ENCODE assay signal across 8 mouse cellular contexts in genomic region chr4:109977148-109978067, GRCm38 (mm10). TPM values are rescaled to one million over a fixed set of nuclear protein-coding genes. Genes with fewer than 3 reads are reported as not detected.
DNase-seq lines count a peak whose midpoint lies in the region; ATAC-seq and TF ChIP-seq lines count a peak whose summit lies in the region.

Gene Dmrta2 (plus strand): TSS chr4:109978053.

- DNase-seq in heart, adult 9 months (ENCODE audit: low spot score in 2 of 2): no peak
- no peak for DNase-seq in G1E (ENCODE audit: low spot score)
- peak; percentile 71 to 83 for DNase-seq in layer of hippocampus, postnatal 14 days (ENCODE audit: low spot score in 2 of 2)
- no peak for DNase-seq in urinary bladder, adult 18-20 months (ENCODE audit: low spot score in 2 of 2)
- no peak for DNase-seq in cerebellum, adult 9-10 months

- H3K27ac ChIP-seq in heart, embryonic 11.5 days (ENCODE audit: low read depth, low read length): no peak within 1 kb of the TSS
- H3K27ac ChIP-seq in forebrain, embryonic 13.5 days: peak within 1 kb of the TSS; percentile 92
- H3K27ac ChIP-seq in neural tube, embryonic 13.5 days (replicated peaks): no peak within 1 kb of the TSS

- H3K4me1 ChIP-seq in heart, embryonic 11.5 days (ENCODE audit: control insufficient read depth, insufficient read depth, low read length): peaks cover 32% of the 10 kb centered on the region
- no peaks in the 10 kb centered on the region; the same call in 1 of the 2 replicates for H3K4me1 ChIP-seq in G1E (ENCODE audit: insufficient read depth, low read depth, low read length)
- peaks cover 49% of the 10 kb centered on the region for H3K4me1 ChIP-seq in forebrain, embryonic 13.5 days
- peaks cover 41% of the 10 kb centered on the region for H3K4me1 ChIP-seq in neural tube, embryonic 13.5 days (replicated peaks)

- H3K36me3 ChIP-seq in heart, embryonic 11.5 days (ENCODE audit: control insufficient read depth, insufficient read depth, low read length): no peaks in the 10 kb centered on the region
- H3K36me3 ChIP-seq in G1E (replicated peaks): peaks cover 5% of the 10 kb centered on the region
- peaks cover 16% of the 10 kb centered on the region for H3K36me3 ChIP-seq in forebrain, embryonic 13.5 days (ENCODE audit: poor library complexity, severe bottlenecking)
- no peaks in the 10 kb centered on the region for H3K36me3 ChIP-seq in neural tube, embryonic 13.5 days

- TF ChIP-seq CTCF in G1E (IDR thresholded peaks at IDR 0.05; ENCODE audit: low read depth, low read length): no peak

- H3K9me3 ChIP-seq in heart, embryonic 11.5 days (replicated peaks; ENCODE audit: control insufficient read depth, low read length): no peaks in the 10 kb centered on the region
- peaks cover 74% of the 10 kb centered on the region for H3K9me3 ChIP-seq in G1E (replicated peaks)
- H3K9me3 ChIP-seq in forebrain, embryonic 13.5 days (replicated peaks): no peaks in the 10 kb centered on the region
- peaks cover 5% of the 10 kb centered on the region; the same call in 1 of the 2 replicates for H3K9me3 ChIP-seq in neural tube, embryonic 13.5 days

- H3K27me3 ChIP-seq in heart, embryonic 11.5 days (ENCODE audit: control insufficient read depth, insufficient read depth, low read length): peaks cover 98% of the 10 kb centered on the region
- H3K27me3 ChIP-seq in G1E (ENCODE audit: insufficient read depth, low read length): no peaks in the 10 kb centered on the region; the same call in 1 of the 2 replicates
- peaks cover 96% of the 10 kb centered on the region for H3K27me3 ChIP-seq in forebrain, embryonic 13.5 days
- H3K27me3 ChIP-seq in neural tube, embryonic 13.5 days: peaks cover 99% of the 10 kb centered on the region

- peak within 1 kb of the TSS; percentile 51 for H3K4me3 ChIP-seq in heart, embryonic 11.5 days (ENCODE audit: low read depth, low read length)
- H3K4me3 ChIP-seq in G1E (ENCODE audit: low read depth, low read length): peak within 1 kb of the TSS; percentile 16; the same call in 1 of the 2 replicates
- H3K4me3 ChIP-seq in forebrain, embryonic 13.5 days: peak within 1 kb of the TSS; percentile 70
- H3K4me3 ChIP-seq in neural tube, embryonic 13.5 days: peak within 1 kb of the TSS; percentile 31

- H3K4me2 ChIP-seq in heart, embryonic 11.5 days: peak within 1 kb of the TSS; percentile 83
- H3K4me2 ChIP-seq in forebrain, embryonic 13.5 days: peak within 1 kb of the TSS; percentile 79
- peak within 1 kb of the TSS; percentile 55 for H3K4me2 ChIP-seq in neural tube, embryonic 13.5 days

- under 1% methylated on average over 63 of the region's 64 CpGs for WGBS in heart, embryonic 11.5 days (ENCODE audit: insufficient replicate concordance)
- WGBS in forebrain, embryonic 13.5 days: under 1% methylated on average over 64 of the region's 64 CpGs
- WGBS in neural tube, embryonic 13.5 days: under 1% methylated on average over 64 of the region's 64 CpGs

- peak; percentile 39; the same call in 1 of the 2 replicates for ATAC-seq in heart, embryonic 11.5 days (replicated peaks; ENCODE audit: insufficient number of reproducible peaks, low FRiP score, low TSS enrichment)
- no peak for ATAC-seq in G1E (ENCODE audit: extremely low read depth, insufficient number of reproducible peaks, low FRiP score, poor library complexity, severe bottlenecking)
- peak; percentile 93 for ATAC-seq in forebrain, embryonic 13.5 days
- peak; percentile 84 for ATAC-seq in neural tube, embryonic 13.5 days (ENCODE audit: low read depth)

- H3K9ac ChIP-seq in heart, embryonic 11.5 days (ENCODE audit: low read depth, low read length): 0 out of 2 replicates have a peak within 1 kb of the TSS, but pooled peaks have one; percentile 28
- H3K9ac ChIP-seq in forebrain, embryonic 13.5 days: peak within 1 kb of the TSS; percentile 97
- no peak within 1 kb of the TSS for H3K9ac ChIP-seq in neural tube, embryonic 13.5 days

RNA-seq across cellular contexts. Expression of gene Dmrta2, which starts in this region (rescaled TPM):
- 0.06 TPM in 1 of 2 replicates, not detected in the other for polyA plus RNA-seq in heart, embryonic 11.5 days (2014; fragmentation: Nextera tagmentation; extraction: Ambion mirVana)
- not detected in 2 replicates for total RNA-seq in G1E (2014; fragmentation: Nextera tagmentation)
- 0.11 and 0.17 TPM in 2 replicates for total RNA-seq in G1E (2017)
- 0.40 and 0.47 TPM in 2 replicates for polyA plus RNA-seq in G1E (2012)
- 6.1 and 7.1 TPM in 2 replicates for polyA plus RNA-seq in forebrain, embryonic 13.5 days (2015; fragmentation: Nextera tagmentation; extraction: Ambion mirVana)
- 1 to 10 TPM; 4.7 to 5.7 TPM for total RNA-seq in layer of hippocampus, postnatal 14 days (2021)
- 0.14 and 0.17 TPM in 2 replicates for polyA plus RNA-seq in neural tube, embryonic 13.5 days (2015; fragmentation: Nextera tagmentation; extraction: Ambion mirVana)

Comparison
In these comparisons a context has a peak if more than half of its experiments do, and no peak if none do; other contexts are left out.
1. RNA of gene Dmrta2 (total RNA-seq): 4.7 to 5.7 TPM in layer of hippocampus, postnatal 14 days; 0.11 to 0.17 TPM in G1E; every median in the first group is over 4 times any median in the second.
2. Peak in ATAC-seq, H3K4me3 ChIP-seq, H3K9ac ChIP-seq and H3K4me2 ChIP-seq in heart, embryonic 11.5 days; RNA of the gene not detected or under 1 TPM.
3. Peak in ATAC-seq, H3K4me3 ChIP-seq and H3K4me2 ChIP-seq in neural tube, embryonic 13.5 days; RNA of the gene not detected or under 1 TPM.
4. H3K4me3 ChIP-seq: peak in every context shown above with its lines; median percentile 70 in forebrain, embryonic 13.5 days; 51 in heart, embryonic 11.5 days; 31 in neural tube, embryonic 13.5 days; 16 in G1E.
5. DNase-seq: peak in layer of hippocampus, postnatal 14 days (2 of 2); none in heart, adult 9 months (0 of 2), G1E (single experiment), urinary bladder, adult 18-20 months (0 of 2) and cerebellum, adult 9-10 months (single experiment).
6. Peak in every context shown above with its lines, with median percentiles within 50 percentile points of each other: H3K4me2 ChIP-seq.